Mouse (Mus musculus) limb, embryonic 14.5 days (tissue): ENCODE data around the gene Six4. TPM values are rescaled to one million over a fixed set of nuclear protein-coding genes. Genes with fewer than 3 reads are reported as not detected.
A peak's percentile ranks its signal among the peaks of the same experiment; 100 is the strongest.
"Not testable (repeated sequence)": the region's sequence is repeated elsewhere in the genome, so short reads cannot be mapped to it uniquely, and the experiment has no call there.

Experiments used
- ATAC-seq: fragments of 200-750 bp; cut with Nextera tagmentation; 2 replicates; pipeline ENCODE4 v1.8.0; 2017; ENCODE audit warnings: low read depth, moderate number of reproducible peaks, moderate TSS enrichment; ENCODE audit not compliant: low FRiP score
- DNase-seq: peaks from one replicate; pipeline ENCODE4 v3.0.0-alpha.2; 2015; ENCODE audit warnings: low spot score
- H3K27ac ChIP-seq: fragments of 300-500 bp; sonication (generic); replicated peaks from 2 replicates; pipeline ENCODE4 v1.5.1; 2014; ENCODE audit warnings: low read depth, mild to moderate bottlenecking, low read length, moderate library complexity, mixed read lengths
- H3K27me3 ChIP-seq: fragments of 300-500 bp; sonication (generic); 2 replicates; pipeline ENCODE4 v1.6.1; 2014; ENCODE audit warnings: low read length, mixed read lengths; ENCODE audit not compliant: control insufficient read depth, insufficient read depth
- H3K36me3 ChIP-seq: fragments of 300-500 bp; sonication (generic); 2 replicates; pipeline ENCODE4 v1.6.1; 2014; ENCODE audit warnings: mild to moderate bottlenecking, low read length, moderate library complexity, mixed read lengths; ENCODE audit not compliant: control insufficient read depth, insufficient read depth
- H3K4me1 ChIP-seq: fragments of 300-500 bp; sonication (generic); 2 replicates; pipeline ENCODE4 v1.6.1; 2014; ENCODE audit warnings: antibody characterized with exemption, low read length, mixed read lengths; ENCODE audit not compliant: control insufficient read depth, insufficient read depth
- H3K4me2 ChIP-seq: fragments of 300-500 bp; sonication (generic); replicated peaks from 2 replicates; pipeline ENCODE4 v1.6.1; 2014; ENCODE audit warnings: low read depth, mild to moderate bottlenecking, low read length, moderate library complexity; ENCODE audit not compliant: severe bottlenecking
- H3K4me3 ChIP-seq: fragments of 300-500 bp; sonication (generic); replicated peaks from 2 replicates; pipeline ENCODE4 v1.5.1; 2014; ENCODE audit warnings: low read length
- H3K9ac ChIP-seq: fragments of 300-500 bp; sonication (generic); 2 replicates; pipeline ENCODE4 v1.6.1; 2014; ENCODE audit warnings: mild to moderate bottlenecking, low read depth, low read length, moderate library complexity; ENCODE audit not compliant: severe bottlenecking
- H3K9me3 ChIP-seq: fragments of 300-500 bp; sonication (generic); 2 replicates; pipeline ENCODE4 v1.6.1; 2016; ENCODE audit warnings: low read length; ENCODE audit not compliant: control insufficient read depth
- POLR2A ChIP-seq: fragments of 200-500 bp; IDR thresholded peaks from 2 replicates; pipeline ENCODE4 v1.8.0; 2012; ENCODE audit warnings: inconsistent platforms, mild to moderate bottlenecking, moderate library complexity, borderline replicate concordance; ENCODE audit not compliant: insufficient read depth, insufficient read length; ENCODE audit errors: extremely low read depth
- WGBS: fragments of 180-500 bp; shearing (Covaris S2); extraction: QIAGEN DNeasy Blood & Tissue Kit; methylation state at CpG from one replicate; pipeline ENCODE4 v1.1.7; 2014; 5-methylcytosine and 5-hydroxymethylcytosine counted together
- polyA plus RNA-seq, 2 experiments: library from polyadenylated mRNA; depleted of rRNA in 1 of 2; stranded (reverse) in 1 of 2; unstranded in 1 of 2; fragments of >200 nt; fragmentation: Nextera tagmentation in 1 of 2; extraction: Ambion mirVana in 1 of 2; gene quantifications; 2 replicates each; pipeline versions ENCODE4 v1.2.1 to v1.2.3; 2012 to 2014

Gene Six4
- polyA plus RNA-seq (2012; rRNA removed) (6.6 and 8.7 TPM in 2 replicates), polyA plus RNA-seq (2014; fragmentation: Nextera tagmentation; extraction: Ambion mirVana) (6.6 and 7.0 TPM in 2 replicates)

GRCm38 (mm10) chr12:73113196-73113595 is at the start of gene Six4:
TSS of gene Six4 (minus strand) at chr12:73113456.
- ATAC-seq (peak; percentile 88), DNase-seq (peak; percentile 86)
- Histone ChIP-seq H3K4me2 (peak within 1 kb of the TSS; percentile 84), H3K27ac (peak within 1 kb of the TSS; percentile 81), H3K9me3 (no peaks in the 10 kb centered on the region), H3K9ac (peak within 1 kb of the TSS; percentile 85), H3K4me3 (peak within 1 kb of the TSS; percentile 81), H3K27me3 (no peaks in the 10 kb centered on the region), H3K4me1 (peaks cover 11% of the 10 kb centered on the region), H3K36me3 (peaks cover 8% of the 10 kb centered on the region; the same call in 1 of the 2 replicates)
- no peak for TF ChIP-seq POLR2A
- under 1% methylated on average over 20 of the region's 20 CpGs for WGBS

- no peaks in the 10 kb centered on the region for H3K4me1 ChIP-seq
- no peak for ATAC-seq
- H3K4me2 ChIP-seq, result no peak overlapping the region
- H3K4me3 ChIP-seq, result no peak overlapping the region
- peaks cover 6% of the 10 kb centered on the region for H3K9me3 ChIP-seq
- WGBS, result 81% methylated on average over 13 of the region's 13 CpGs
- no peak for TF ChIP-seq POLR2A
- H3K27me3 ChIP-seq, result 0 out of 2 replicates have a peak, but pooled peaks cover 3% of the 10 kb centered on the region
- no peak overlapping the region for H3K9ac ChIP-seq
- no peaks in the 10 kb centered on the region for H3K36me3 ChIP-seq
- no peak for DNase-seq
- H3K27ac ChIP-seq, result no peak overlapping the region
Observed at GRCm38 (mm10) chr12:73162408-73163181, 49.3 kb upstream of the Six4 start.

DNA sequence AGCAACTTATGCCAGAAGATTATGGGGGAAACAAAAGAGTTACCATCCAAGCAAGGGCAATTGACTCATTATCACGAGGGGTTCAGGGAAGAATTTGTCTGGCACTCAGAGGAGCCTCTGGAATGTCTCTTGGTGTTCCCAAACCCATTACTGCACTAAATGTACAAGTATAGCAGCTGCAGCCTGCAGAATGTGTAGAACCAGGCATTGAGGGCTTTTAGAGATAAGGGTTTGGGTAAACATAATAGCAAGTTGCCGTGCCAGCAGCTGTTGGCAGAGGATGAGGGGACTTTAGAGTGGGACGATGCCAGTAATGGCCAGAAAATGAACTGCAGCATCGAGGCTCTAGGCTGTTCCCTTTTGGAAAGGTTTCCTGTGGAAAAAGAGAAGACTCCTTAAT is 47.1 kb upstream of the Six4 start:
- Histone ChIP-seq H3K4me2 (no peak overlapping the region), H3K4me3 (no peak overlapping the region), H3K27ac (no peak overlapping the region), H3K9ac (no peak overlapping the region), H3K27me3 (0 out of 2 replicates have a peak, but pooled peaks cover 3% of the 10 kb centered on the region), H3K36me3 (no peaks in the 10 kb centered on the region), H3K9me3 (no peaks in the 10 kb centered on the region), H3K4me1 (no peaks in the 10 kb centered on the region)
- ATAC-seq (no peak), DNase-seq (no peak)
- no peak for TF ChIP-seq POLR2A
- WGBS, result 55% methylated on average over 4 of the region's 4 CpGs

DNA sequence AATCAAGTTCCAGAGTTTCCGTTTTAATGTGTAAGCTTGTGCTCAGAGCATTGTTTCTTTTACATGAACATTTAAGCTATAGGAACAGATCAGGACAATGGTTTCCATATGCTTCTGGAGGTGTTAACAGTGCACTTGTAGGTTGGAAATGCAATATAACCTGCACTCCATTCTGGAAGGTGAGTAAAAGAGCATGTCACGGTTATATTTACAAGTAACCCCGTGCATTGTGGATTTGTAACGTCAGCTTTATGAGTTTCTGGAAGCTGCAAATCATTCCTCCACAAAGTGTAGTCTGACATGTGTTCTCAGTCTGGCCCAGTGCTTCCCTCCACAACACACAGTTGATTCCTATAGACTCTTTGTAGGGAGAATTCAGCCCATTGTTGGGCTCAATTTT is 40.9 kb upstream of the Six4 start:
- H3K27me3 ChIP-seq, result no peaks in the 10 kb centered on the region
- 11% methylated on average over 4 of the region's 4 CpGs for WGBS
- no peak overlapping the region for H3K9ac ChIP-seq
- H3K27ac ChIP-seq, result no peak overlapping the region
- no peak for TF ChIP-seq POLR2A
- ATAC-seq, result peak; percentile 89; the same call in 1 of the 2 replicates
- H3K36me3 ChIP-seq, result no peaks in the 10 kb centered on the region
- H3K4me3 ChIP-seq, result no peak overlapping the region
- no peaks in the 10 kb centered on the region for H3K9me3 ChIP-seq
- H3K4me2 ChIP-seq, result no peak overlapping the region
- no peaks in the 10 kb centered on the region for H3K4me1 ChIP-seq
- DNase-seq, result peak; percentile 49

DNA sequence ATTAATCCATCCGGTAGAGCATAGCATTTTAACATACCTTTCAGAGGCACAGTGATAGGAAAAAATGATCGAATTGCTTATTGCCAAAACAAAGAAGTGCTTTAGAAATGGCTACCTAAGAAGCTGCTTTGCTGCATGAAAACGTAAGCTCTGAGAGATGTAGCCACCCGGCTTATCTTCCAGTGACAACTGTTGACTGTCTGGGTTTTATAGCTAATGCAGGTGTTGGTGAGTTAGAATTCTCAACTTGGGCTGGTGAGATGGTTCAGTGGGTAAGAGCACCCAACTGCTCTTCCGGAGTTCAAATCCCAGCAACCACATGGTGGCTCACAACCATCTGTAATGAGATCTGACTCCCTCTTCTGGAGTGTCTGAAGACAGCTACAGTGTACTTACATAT is 37.8 kb upstream of the Six4 start:
- DNase-seq, H3K4me1 ChIP-seq, H3K4me3 ChIP-seq, H3K9ac ChIP-seq, H3K9me3 ChIP-seq, H3K4me2 ChIP-seq, ATAC-seq, H3K27me3 ChIP-seq, H3K36me3 ChIP-seq, H3K27ac ChIP-seq: not testable (repeated sequence)
- WGBS, result 77% methylated on average over 5 of the region's 5 CpGs
